Mouse (Mus musculus) layer of hippocampus, adult 18-20 months (tissue): ENCODE measurements at regions not wholly inside any gene's neighbourhood (a gene's known extent, or its start where the extent isn't known, plus 50 kb on each side); places are given as distances from the start of the nearest gene placed in this dataset.

Experiments
- DNase-seq, 2 experiments: peaks; one replicate each; pipeline ENCODE4 v3.0.0; 2022; ENCODE audit warnings: low spot score in 2 of 2

- no peak for DNase-seq
Measured at GRCm38 (mm10) chr12:42369029-42369577, 882.9 kb upstream of the Lrrn3 start.

GRCm38 (mm10) chr12:42338996-42339680 is 852.9 kb upstream of the Lrrn3 start:
- no peak for DNase-seq

GRCm38 (mm10) chr12:42306429-42306828 is 820.2 kb upstream of the Lrrn3 start:
- DNase-seq = no peak

DNA sequence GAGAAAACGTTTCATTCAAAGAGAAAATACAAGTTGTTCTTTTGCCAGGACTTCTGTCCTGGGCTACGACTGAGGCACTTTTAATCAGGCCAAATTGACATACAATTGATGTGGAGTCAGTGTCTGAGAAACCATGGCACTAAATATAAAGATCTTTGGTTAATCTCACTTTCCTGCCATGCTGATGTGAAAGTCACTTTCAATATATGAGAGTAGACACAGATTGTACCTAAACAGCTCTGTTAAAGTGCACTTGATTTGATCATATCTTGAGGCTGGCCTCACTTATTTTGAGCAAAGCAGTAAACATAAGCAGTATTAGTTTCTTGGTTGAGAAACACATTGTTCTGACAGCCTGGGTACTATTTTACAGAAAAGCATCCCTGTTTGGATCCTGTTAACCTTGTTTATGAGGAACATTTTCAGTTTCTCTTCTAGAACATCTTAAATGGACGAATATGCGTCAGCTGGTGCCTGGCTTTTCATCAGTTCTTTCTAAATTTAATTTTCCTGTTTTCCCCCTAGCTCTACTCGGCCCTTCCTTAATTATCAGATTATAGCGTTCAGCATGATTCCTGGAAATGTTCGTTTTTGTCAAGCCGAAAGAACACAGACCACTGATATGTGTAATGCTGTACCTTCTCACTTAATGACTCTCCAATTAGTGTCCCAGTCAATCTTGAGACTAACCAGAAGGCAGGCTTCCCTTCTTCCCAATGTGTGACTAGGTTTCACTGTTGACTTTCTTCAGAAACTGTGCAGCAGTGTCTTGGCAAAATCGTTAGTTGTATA is 791.2 kb upstream of the Lrrn3 start:
- no peak for DNase-seq

DNA sequence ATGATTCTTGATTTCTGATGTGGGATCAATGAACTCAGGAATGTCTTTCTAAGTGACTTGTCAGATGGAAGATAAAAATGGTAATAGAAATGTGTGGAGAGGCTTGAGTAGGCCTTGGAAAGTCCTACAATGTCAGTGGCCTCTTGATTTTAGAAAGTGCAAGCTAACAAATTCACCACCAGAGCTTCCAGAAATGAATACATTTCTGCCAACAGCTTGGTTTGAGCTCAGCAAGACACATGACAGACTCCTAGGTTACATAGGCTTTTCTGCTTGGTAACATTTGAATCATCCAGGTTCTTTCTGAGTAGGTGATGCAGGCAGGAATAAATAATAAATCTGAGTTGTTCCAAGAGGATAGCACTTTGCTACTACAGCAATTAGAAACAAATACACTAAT is 764.2 kb upstream of the Lrrn3 start:
- no peak for DNase-seq

- DNase-seq = no peak
Measured at GRCm38 (mm10) chr12:42229235-42229634, 743.0 kb upstream of the Lrrn3 start.

- DNase-seq = no peak
Measured at GRCm38 (mm10) chr12:42181646-42182045, 695.4 kb upstream of the Lrrn3 start.

DNA sequence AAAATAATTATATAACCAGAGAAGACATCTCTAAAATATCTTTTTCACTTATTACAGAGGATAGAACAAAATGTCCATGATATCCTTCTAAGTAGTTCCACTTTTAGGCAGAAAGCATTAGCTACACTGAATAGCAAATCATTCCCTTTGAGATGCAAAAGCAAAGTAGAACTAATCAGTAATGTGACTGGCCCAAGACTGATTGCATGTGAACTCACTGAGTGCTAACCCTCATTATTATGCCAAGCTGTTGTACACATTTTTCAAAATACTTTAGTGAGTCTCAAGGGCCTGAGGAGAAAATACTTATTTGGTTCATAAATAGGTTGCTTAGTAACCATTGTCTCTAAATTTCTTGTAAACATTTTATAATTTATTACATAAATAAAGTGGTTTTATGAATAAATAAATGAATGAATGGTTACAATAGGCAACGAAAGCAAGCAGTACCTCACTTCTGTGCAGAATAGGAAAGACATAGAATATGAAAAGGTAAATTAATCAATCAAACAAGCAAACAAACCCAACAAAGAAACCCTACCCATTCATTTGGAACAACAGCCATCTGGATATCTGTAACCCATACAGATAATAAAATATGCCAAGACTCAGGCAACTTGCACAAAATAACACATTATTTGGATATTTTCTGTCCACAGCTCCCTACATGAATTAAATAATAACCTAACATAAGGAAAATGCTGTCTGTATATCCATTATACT is 693.9 kb upstream of the Lrrn3 start:
- no peak for DNase-seq

GRCm38 (mm10) chr12:42147971-42148370 is 661.7 kb upstream of the Lrrn3 start:
- no peak for DNase-seq

DNA sequence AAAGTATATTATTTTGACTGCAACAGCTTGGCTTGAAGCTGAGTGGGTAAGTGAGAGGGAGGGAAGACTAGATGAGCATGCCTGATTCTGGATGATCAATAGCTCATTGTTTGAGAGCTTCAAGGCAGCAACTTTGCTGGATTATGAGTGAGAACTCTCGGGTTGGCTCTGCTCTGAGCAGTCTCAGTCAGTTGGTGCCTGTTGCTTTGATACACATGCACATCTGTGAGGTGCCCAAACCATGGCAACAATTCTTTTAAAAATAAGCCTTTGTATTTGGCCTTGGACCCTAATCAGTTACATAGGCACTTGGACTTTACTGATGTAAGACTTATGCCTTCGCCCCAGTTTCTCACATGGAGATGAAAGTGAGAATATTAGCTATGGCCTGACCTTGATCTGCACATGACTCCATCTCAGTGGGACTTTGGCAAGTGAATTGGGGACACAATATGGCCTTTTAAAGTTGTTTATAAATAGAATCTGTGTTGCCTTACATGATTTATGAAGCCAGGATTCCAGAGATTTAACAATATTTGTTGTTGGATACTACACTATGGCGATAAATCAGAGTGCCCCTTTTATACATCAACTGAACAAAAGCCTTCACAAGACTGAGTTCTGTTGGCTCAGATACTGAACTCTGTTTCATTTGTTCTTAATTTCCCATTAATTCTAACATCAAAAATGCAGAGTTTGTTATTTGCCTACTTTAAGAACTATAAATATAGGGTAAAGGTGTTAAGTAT is 652.6 kb upstream of the Lrrn3 start:
- peak; percentile 0 to 7 for DNase-seq

- DNase-seq = peak in 1 of 2 experiments; percentile 7
Measured at GRCm38 (mm10) chr12:42138177-42138576, 651.9 kb upstream of the Lrrn3 start.

- DNase-seq = peak in 1 of 2 experiments; percentile 59
Measured at GRCm38 (mm10) chr12:42137764-42138163, 651.5 kb upstream of the Lrrn3 start.

DNA sequence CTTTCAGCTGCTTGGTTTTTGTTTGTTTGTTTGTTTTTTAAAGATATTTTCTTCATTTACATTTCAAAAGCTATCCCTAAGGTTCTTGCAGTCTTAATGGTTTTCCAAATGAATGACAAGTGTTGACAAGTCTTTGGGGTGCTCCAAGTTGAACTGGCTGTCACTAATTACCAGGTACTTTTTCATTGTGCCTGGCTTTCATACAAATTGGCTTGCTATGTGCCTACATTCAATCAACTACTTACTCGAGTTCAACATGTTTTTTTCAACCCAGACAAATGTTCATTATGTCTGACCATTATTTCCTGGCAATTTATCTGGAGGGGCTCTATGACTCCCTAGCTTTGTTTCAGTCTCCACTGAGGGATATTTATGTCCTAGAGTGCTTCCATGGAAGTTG is 614.0 kb upstream of the Lrrn3 start:
- no peak for DNase-seq

GRCm38 (mm10) chr12:42070401-42070800 is 584.2 kb upstream of the Lrrn3 start:
- peak in 1 of 2 experiments; percentile 7 for DNase-seq

GRCm38 (mm10) chr12:42063745-42064144 is 577.5 kb upstream of the Lrrn3 start:
- DNase-seq = peak in 1 of 2 experiments; percentile 22

DNA sequence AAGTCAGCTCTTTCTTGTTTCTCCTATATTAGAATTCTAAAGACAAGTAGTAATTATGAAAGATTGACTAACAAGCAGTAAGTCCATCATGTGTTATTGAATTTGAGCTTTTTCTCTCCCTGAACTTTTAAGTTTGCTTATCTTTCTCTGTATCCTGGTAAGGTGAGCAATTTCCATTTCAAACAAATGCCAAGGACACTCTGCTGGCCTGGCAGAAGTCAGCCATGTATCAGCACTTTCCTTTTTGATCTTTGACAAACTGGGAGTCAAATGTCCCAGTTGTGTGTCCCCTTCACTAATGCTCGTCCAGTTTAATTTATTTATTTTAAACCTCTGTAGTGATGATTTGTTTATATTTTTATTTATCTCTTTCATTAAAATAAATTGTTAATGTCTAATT is 562.8 kb upstream of the Lrrn3 start:
- DNase-seq = no peak

DNA sequence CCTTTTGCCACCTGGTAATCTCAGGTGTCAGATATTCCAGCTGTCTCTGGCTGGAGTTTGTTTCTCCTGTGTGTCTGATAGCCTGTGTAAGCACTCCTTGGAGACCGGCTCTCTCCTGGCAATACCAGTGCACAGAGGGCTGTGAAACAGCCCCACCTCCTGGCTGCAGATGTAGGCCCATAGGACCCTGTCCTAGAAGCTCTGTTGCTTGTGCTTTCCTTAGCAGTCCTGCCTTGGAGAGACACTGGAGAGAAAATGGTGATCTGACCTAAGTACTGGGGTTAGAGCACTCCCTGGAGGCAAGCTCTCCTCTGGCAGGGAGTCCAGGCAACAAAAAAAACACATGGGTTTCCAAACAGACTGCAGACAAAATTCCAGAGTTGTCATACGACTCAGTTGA is 541.6 kb upstream of the Lrrn3 start:
- no peak for DNase-seq

- no peak for DNase-seq
Measured at GRCm38 (mm10) chr12:42017506-42017905, 531.3 kb upstream of the Lrrn3 start.

- no peak for DNase-seq
Measured at GRCm38 (mm10) chr12:42008827-42009383, 522.7 kb upstream of the Lrrn3 start.

GRCm38 (mm10) chr12:42006912-42007311 is 520.7 kb upstream of the Lrrn3 start:
- DNase-seq = no peak
